Mouse (Mus musculus): ENCODE data around the gene BC107364. TPM values are rescaled to one million over a fixed set of nuclear protein-coding genes. Genes with fewer than 3 reads are reported as not detected.

Gene BC107364
- total and polyA plus RNA-seq, 3 experiments = 0.17 TPM; not detected in 2

GRCm38 (mm10) chr3:96435557-96436091, 16.5 kb downstream of the BC107364 start:
- no peak overlapping the region for H3K27ac ChIP-seq (ENCODE audit: control insufficient read depth, low read depth, low read length)
- no peaks in the 10 kb centered on the region for H3K9me3 ChIP-seq (replicated peaks; ENCODE audit: insufficient read depth, low read length)
- no peaks in the 10 kb centered on the region for H3K79me2 ChIP-seq (ENCODE audit: control insufficient read depth, insufficient read depth, low read length, poor library complexity)
- peaks cover 2 to 4% of the 10 kb centered on the region in 2 experiments; a peak in 2 of 4 replicates for H3K27me3 ChIP-seq (ENCODE audit: control insufficient read depth in 1 of 2, insufficient read depth in 2 of 2, low read length in 2 of 2)
- peaks cover 0 to 13% of the 10 kb centered on the region in 2 experiments; a peak in 2 of 4 replicates for H3K4me1 ChIP-seq (ENCODE audit: control insufficient read depth in 1 of 2, insufficient read depth in 2 of 2, low read length in 2 of 2)
- peak; percentile 98 for DNase-seq (ENCODE audit: low read depth, low spot score)
- TF ChIP-seq TAL1 (IDR thresholded peaks at IDR 0.05; ENCODE audit: low read length) (peak; percentile 3; the same call in 1 of the 2 replicates), GATA1 (IDR thresholded peaks at IDR 0.05; ENCODE audit: low read depth, low read length) (0 out of 2 replicates have a peak, but pooled peaks have one; percentile 11), POLR2A (IDR thresholded peaks at IDR 0.05; ENCODE audit: control insufficient read depth in 1 of 2, insufficient read depth in 1 of 2, low read depth in 1 of 2, low read length in 2 of 2, poor library complexity in 1 of 2) (no peak), TCF12 (IDR thresholded peaks at IDR 0.05; ENCODE audit: low read depth, low read length) (no peak)
- peak overlapping the region; percentile 32 for H3K9ac ChIP-seq (ENCODE audit: control insufficient read depth, low read depth, low read length, poor library complexity, severe bottlenecking)
- peaks cover 0 to 15% of the 10 kb centered on the region in 2 experiments; a peak in 2 of 4 replicates for H3K36me3 ChIP-seq (ENCODE audit: control insufficient read depth in 1 of 2, insufficient read depth in 2 of 2, low read length in 2 of 2)
- peak overlapping the region; percentile 8 to 57; a peak in 3 of 4 replicates for H3K4me3 ChIP-seq (ENCODE audit: control insufficient read depth in 1 of 2, insufficient read depth in 1 of 2, low read depth in 2 of 2, low read length in 2 of 2)

- H3K27me3 ChIP-seq (ENCODE audit: control insufficient read depth in 1 of 2, insufficient read depth in 2 of 2, low read length in 2 of 2) = peaks cover 0 to under 1% of the 10 kb centered on the region in 2 experiments; a peak in 1 of 4 replicates
- no peak overlapping the region for H3K9ac ChIP-seq (ENCODE audit: control insufficient read depth, low read depth, low read length, poor library complexity, severe bottlenecking)
- H3K79me2 ChIP-seq (ENCODE audit: control insufficient read depth, insufficient read depth, low read length, poor library complexity) = no peaks in the 10 kb centered on the region; the same call in 1 of the 2 replicates
- peaks cover 0 to 33% of the 10 kb centered on the region in 2 experiments; a peak in 2 of 4 replicates for H3K36me3 ChIP-seq (ENCODE audit: control insufficient read depth in 1 of 2, insufficient read depth in 2 of 2, low read length in 2 of 2)
- no peak overlapping the region for H3K27ac ChIP-seq (ENCODE audit: control insufficient read depth, low read depth, low read length)
- no peaks in the 10 kb centered on the region for H3K9me3 ChIP-seq (replicated peaks; ENCODE audit: insufficient read depth, low read length)
- TF ChIP-seq KAT2A (conservative IDR thresholded peaks at IDR 0.05; ENCODE audit: low read depth, low read length) = no peak
- TF ChIP-seq USF1 (IDR thresholded peaks at IDR 0.05; ENCODE audit: low read depth, low read length) = no peak
- no peak for TF ChIP-seq ELF1 (IDR thresholded peaks at IDR 0.05; ENCODE audit: low read depth, low read length)
- TF ChIP-seq MAX (IDR thresholded peaks at IDR 0.05; ENCODE audit: low read length) = no peak
- no peak for TF ChIP-seq MAFK (IDR thresholded peaks at IDR 0.05; ENCODE audit: borderline replicate concordance, low read depth, low read length)
- no peak for TF ChIP-seq MYC (IDR thresholded peaks at IDR 0.05; ENCODE audit: low read depth, low read length)
- no peak for TF ChIP-seq TAL1 (IDR thresholded peaks at IDR 0.05; ENCODE audit: low read length)
- no peak for TF ChIP-seq RAD21 (IDR thresholded peaks at IDR 0.05; ENCODE audit: low read depth, low read length)
- no peak for TF ChIP-seq NELFE (IDR thresholded peaks at IDR 0.05; ENCODE audit: low read depth, low read length)
- TF ChIP-seq CTCF (IDR thresholded peaks at IDR 0.05 in 2 of 3, conservative IDR thresholded peaks at IDR 0.05 in 1 of 3; ENCODE audit: control insufficient read depth in 1 of 3, insufficient read depth in 1 of 3, low read depth in 2 of 3, low read length in 3 of 3, poor library complexity in 1 of 3, severe bottlenecking in 1 of 3) = no peak
- no peak for TF ChIP-seq USF2 (IDR thresholded peaks at IDR 0.05; ENCODE audit: borderline replicate concordance in 1 of 2, insufficient read depth in 1 of 2, low read depth in 1 of 2, low read length in 2 of 2)
- no peak for TF ChIP-seq MEF2A (IDR thresholded peaks at IDR 0.05; ENCODE audit: extremely low read depth, insufficient replicate concordance, low read depth, low read length, poor library complexity, severe bottlenecking)
- no peak for TF ChIP-seq POLR2AphosphoS5 (IDR thresholded peaks at IDR 0.05; ENCODE audit: borderline replicate concordance, low read depth, low read length)
- no peak for TF ChIP-seq TBP (IDR thresholded peaks at IDR 0.05; ENCODE audit: low read depth, low read length)
- TF ChIP-seq SIN3A (IDR thresholded peaks at IDR 0.05; ENCODE audit: low read length) = no peak
- TF ChIP-seq HCFC1 (IDR thresholded peaks at IDR 0.05; ENCODE audit: low read depth, low read length) = no peak
- no peak overlapping the region for H3K4me3 ChIP-seq (ENCODE audit: control insufficient read depth in 1 of 2, insufficient read depth in 1 of 2, low read depth in 2 of 2, low read length in 2 of 2)
- DNase-seq (ENCODE audit: low read depth, low spot score) = no peak
- peaks cover 8 to 34% of the 10 kb centered on the region in 2 experiments for H3K4me1 ChIP-seq (ENCODE audit: control insufficient read depth in 1 of 2, insufficient read depth in 2 of 2, low read length in 2 of 2)
These were observed 19.9 kb downstream of the BC107364 start for GRCm38 (mm10) chr3:96432207-96432606.

Data from MEL (cell line).